Mouse (Mus musculus) heart, postnatal 10 days (tissue): Measurements from ENCODE around the gene Dnaja2. TPM values are rescaled to one million over a fixed set of nuclear protein-coding genes. Genes with fewer than 3 reads are reported as not detected.

Source experiments
- DNase-seq, 2 experiments: peaks; one replicate each; pipeline ENCODE4 v3.0.0; 2021
- intact Hi-C: fragments of 180-260 bp; cut with DNase I; formaldehyde crosslinking; loops from one replicate; pipeline ENCODE4 v1.15.1; 2025
- total RNA-seq, 2 experiments: library from RNA; stranded (reverse); gene quantifications; 2 replicates each; pipeline ENCODE4 v1.2.3; 2021

Gene Dnaja2
- total RNA-seq, 2 experiments from 2014 or later, result 202 to 232 TPM

GRCm38 (mm10) chr8:85557601-85557986, 2.5 kb upstream of the Dnaja2 start:
- intact Hi-C loops, result loop anchor here (10.0 kb wide), 1 partner anchor 243 kb away; no protein-coding TSS in a partner anchor
- peak; percentile 31 for DNase-seq

- intact Hi-C loops, result loop anchor here (10.0 kb wide), 1 partner anchor 242 kb away; no protein-coding TSS in a partner anchor
- DNase-seq, result peak in 1 of 2 experiments; percentile 9
Observed at GRCm38 (mm10) chr8:85556986-85557600, 1.9 kb upstream of the Dnaja2 start.

GRCm38 (mm10) chr8:85554391-85555180, 558 bp downstream of the Dnaja2 start:
- DNase-seq, result peak in 1 of 2 experiments; percentile 23
- intact Hi-C loops, result loop anchor here (5.0 to 10.0 kb wide), 2 partner anchors 108 to 240 kb away; no protein-coding TSS in a partner anchor

- no peak for DNase-seq
- intact Hi-C loops, result loop anchor here (5.0 to 10.0 kb wide), 2 partner anchors 110 to 237 kb away; no protein-coding TSS in a partner anchor
Observed at GRCm38 (mm10) chr8:85551934-85552333, 3.2 kb downstream of the Dnaja2 start.

GRCm38 (mm10) chr8:85536332-85536731, 18.8 kb downstream of the Dnaja2 start:
- no peak for DNase-seq
- intact Hi-C loops, result no loop called here

GRCm38 (mm10) chr8:85534163-85534562, 21.0 kb downstream of the Dnaja2 start:
- intact Hi-C loops, result no loop called here
- DNase-seq, result no peak

- DNase-seq, result no peak
- intact Hi-C loops, result no loop called here
Observed at GRCm38 (mm10) chr8:85533434-85533833, 21.7 kb downstream of the Dnaja2 start.

GRCm38 (mm10) chr8:85532843-85533242, 22.3 kb downstream of the Dnaja2 start:
- intact Hi-C loops, result no loop called here
- no peak for DNase-seq

- intact Hi-C loops, result no loop called here
- DNase-seq, result no peak
Observed at GRCm38 (mm10) chr8:85531471-85531870, 23.7 kb downstream of the Dnaja2 start.

GRCm38 (mm10) chr8:85530717-85531116, 24.4 kb downstream of the Dnaja2 start:
- DNase-seq, result no peak
- intact Hi-C loops, result no loop called here

GRCm38 (mm10) chr8:85528959-85529358, 26.2 kb downstream of the Dnaja2 start:
- intact Hi-C loops, result loop anchor here (5.0 kb wide), 1 partner anchor 37 kb away; the partner anchor contains the start of gene Gpt2
- DNase-seq, result no peak

GRCm38 (mm10) chr8:85526105-85526504, 29.0 kb downstream of the Dnaja2 start:
- DNase-seq, result peak; percentile 68 to 83
- intact Hi-C loops, result loop anchor here (1.0 to 5.0 kb wide), 3 partner anchors 34 to 70 kb away; partner anchors contain the start of gene Gpt2

GRCm38 (mm10) chr8:85524086-85524485, 31.1 kb downstream of the Dnaja2 start:
- intact Hi-C loops, result no loop called here

GRCm38 (mm10) chr8:85521332-85521731, 33.8 kb downstream of the Dnaja2 start:
- peak; percentile 76 to 79 for DNase-seq
- intact Hi-C loops, result loop anchor here (2.0 kb wide), 1 partner anchor 21 kb away; no protein-coding TSS in a partner anchor

More at GRCm38 (mm10) chr8:85524086-85524485, 31.1 kb downstream of the Dnaja2 start:
- peak; percentile 48 to 70 for DNase-seq

- intact Hi-C loops, result loop anchor here (2.0 kb wide), 1 partner anchor 20 kb away; no protein-coding TSS in a partner anchor
Observed at GRCm38 (mm10) chr8:85520586-85520985, 34.6 kb downstream of the Dnaja2 start.

GRCm38 (mm10) chr8:85517956-85518355, 37.2 kb downstream of the Dnaja2 start:
- intact Hi-C loops, result no loop called here
- DNase-seq, result no peak

More at GRCm38 (mm10) chr8:85520586-85520985, 34.6 kb downstream of the Dnaja2 start:
- no peak for DNase-seq

- intact Hi-C loops, result no loop called here
- peak in 1 of 2 experiments; percentile 38 for DNase-seq
Observed at GRCm38 (mm10) chr8:85517336-85517735, 37.8 kb downstream of the Dnaja2 start.

- peak in 1 of 2 experiments; percentile 28 for DNase-seq
- intact Hi-C loops, result no loop called here
Observed at GRCm38 (mm10) chr8:85515391-85515790, 39.8 kb downstream of the Dnaja2 start.

GRCm38 (mm10) chr8:85513283-85513682, 41.9 kb downstream of the Dnaja2 start:
- DNase-seq, result no peak
- intact Hi-C loops, result no loop called here

- intact Hi-C loops, result no loop called here
- no peak for DNase-seq
Observed at GRCm38 (mm10) chr8:85512234-85512633, 42.9 kb downstream of the Dnaja2 start.

- intact Hi-C loops, result no loop called here
- no peak for DNase-seq
Observed at GRCm38 (mm10) chr8:85508661-85509060, 46.5 kb downstream of the Dnaja2 start.
